In genomic region chr8:119037571-119037970, GRCm38 (mm10) we compare ENCODE assay signal across 16 mouse cellular contexts.
"Had no signal": no experiment of that assay in that cellular context is flagged by ENCODE, and none has a peak within 500 bp of the region (broad histone marks: within the 10 kb centered on the region; RNA-seq: fewer than 3 reads in every experiment).

No protein-coding gene starts in this region.

- H3K9me3 ChIP-seq: lung, embryonic 15.5 days; midbrain, embryonic 13.5 days; midbrain, embryonic 15.5 days; neural tube, embryonic 12.5 days; stomach, embryonic 15.5 days had no signal

- H3K27me3 ChIP-seq: lung, embryonic 15.5 days; megakaryocyte, embryonic 14.5 days; midbrain, embryonic 13.5 days; midbrain, embryonic 15.5 days; neural tube, embryonic 12.5 days; stomach, embryonic 15.5 days had no signal

- H3K36me3 ChIP-seq: lung, embryonic 15.5 days; midbrain, embryonic 13.5 days; midbrain, embryonic 15.5 days; neural tube, embryonic 12.5 days; stomach, embryonic 15.5 days had no signal

- H3K9ac ChIP-seq: lung, embryonic 15.5 days; midbrain, embryonic 13.5 days; midbrain, embryonic 15.5 days; neural tube, embryonic 12.5 days; stomach, embryonic 15.5 days had no signal

- H3K27ac ChIP-seq: lung, embryonic 15.5 days; macrophage; midbrain, embryonic 13.5 days; midbrain, embryonic 15.5 days; neural tube, embryonic 12.5 days; stomach, embryonic 15.5 days; stomach, postnatal 0 days had no signal

- DNase-seq: lung, postnatal 14 days; lung, postnatal 36 days; right cerebral cortex, postnatal 14 days; thymus, adult 2 months; thymus, postnatal 25 days; thymus, postnatal 4 days had no signal

- H3K4me2 ChIP-seq: lung, embryonic 15.5 days; midbrain, embryonic 11.5 days; midbrain, embryonic 13.5 days; midbrain, embryonic 15.5 days; neural tube, embryonic 12.5 days; stomach, embryonic 15.5 days had no signal

- ATAC-seq: lung, postnatal 0 days; midbrain, embryonic 13.5 days; midbrain, embryonic 15.5 days had no signal

- H3K4me3 ChIP-seq: lung, embryonic 15.5 days; midbrain, embryonic 13.5 days; midbrain, embryonic 15.5 days; neural tube, embryonic 12.5 days; stomach, embryonic 15.5 days had no signal

- H3K4me1 ChIP-seq: lung, embryonic 15.5 days; megakaryocyte, embryonic 14.5 days; midbrain, embryonic 13.5 days; midbrain, embryonic 15.5 days; neural tube, embryonic 12.5 days; stomach, embryonic 15.5 days had no signal
